Mouse (Mus musculus): ENCODE measurements at regions not wholly inside any gene's neighbourhood (a gene's known extent, or its start where the extent isn't known, plus 50 kb on each side); places are given as distances from the start of the nearest gene placed in this dataset.

GRCm38 (mm10) chr19:59585835-59586234, 127.7 kb downstream of the Emx2 start:
- no peak overlapping the region for H3K9ac ChIP-seq (ENCODE audit: low read depth, low read length)
- no peak for ATAC-seq (ENCODE audit: low read depth)
- H3K4me2 ChIP-seq (ENCODE audit: low read depth, low read length): no peak overlapping the region
- no peaks in the 10 kb centered on the region for H3K4me1 ChIP-seq (ENCODE audit: control insufficient read depth, low read depth, low read length)
- 30% methylated on average over 4 of the region's 4 CpGs for WGBS (ENCODE audit: insufficient replicate concordance)
- H3K36me3 ChIP-seq (ENCODE audit: control insufficient read depth, insufficient read depth): no peaks in the 10 kb centered on the region
- H3K9me3 ChIP-seq (replicated peaks; ENCODE audit: control insufficient read depth, low read length): no peaks in the 10 kb centered on the region
- no peaks in the 10 kb centered on the region for H3K27me3 ChIP-seq (ENCODE audit: control insufficient read depth, insufficient read depth, low read depth, low read length)
- H3K27ac ChIP-seq (ENCODE audit: low read length): no peak overlapping the region
- H3K4me3 ChIP-seq (ENCODE audit: low read depth, low read length): no peak overlapping the region

- WGBS (ENCODE audit: insufficient replicate concordance): 65% methylated on average over 12 of the region's 12 CpGs
- H3K4me1 ChIP-seq (ENCODE audit: control insufficient read depth, low read depth, low read length): no peaks in the 10 kb centered on the region
- no peak overlapping the region for H3K4me3 ChIP-seq (ENCODE audit: low read depth, low read length)
- H3K4me2 ChIP-seq (ENCODE audit: low read depth, low read length): no peak overlapping the region
- H3K27me3 ChIP-seq (ENCODE audit: control insufficient read depth, insufficient read depth, low read depth, low read length): no peaks in the 10 kb centered on the region
- no peaks in the 10 kb centered on the region for H3K36me3 ChIP-seq (ENCODE audit: control insufficient read depth, insufficient read depth)
- H3K27ac ChIP-seq (ENCODE audit: low read length): no peak overlapping the region
- ATAC-seq (ENCODE audit: low read depth): no peak
- H3K9ac ChIP-seq (ENCODE audit: low read depth, low read length): no peak overlapping the region
- no peaks in the 10 kb centered on the region for H3K9me3 ChIP-seq (replicated peaks; ENCODE audit: control insufficient read depth, low read length)
Measured at GRCm38 (mm10) chr19:59587303-59587702, 129.1 kb downstream of the Emx2 start.

GRCm38 (mm10) chr19:59588068-59588522, 129.9 kb downstream of the Emx2 start:
- H3K4me2 ChIP-seq (ENCODE audit: low read depth, low read length): no peak overlapping the region
- H3K27me3 ChIP-seq (ENCODE audit: control insufficient read depth, insufficient read depth, low read depth, low read length): no peaks in the 10 kb centered on the region
- no peaks in the 10 kb centered on the region for H3K9me3 ChIP-seq (replicated peaks; ENCODE audit: control insufficient read depth, low read length)
- 14% methylated on average over 17 of the region's 17 CpGs for WGBS (ENCODE audit: insufficient replicate concordance)
- ATAC-seq (ENCODE audit: low read depth): no peak
- H3K9ac ChIP-seq (ENCODE audit: low read depth, low read length): no peak overlapping the region
- 0 out of 2 replicates have a peak overlapping the region, but pooled peaks have one; percentile 7 for H3K4me3 ChIP-seq (ENCODE audit: low read depth, low read length)
- H3K36me3 ChIP-seq (ENCODE audit: control insufficient read depth, insufficient read depth): no peaks in the 10 kb centered on the region
- H3K27ac ChIP-seq (ENCODE audit: low read length): no peak overlapping the region
- no peaks in the 10 kb centered on the region for H3K4me1 ChIP-seq (ENCODE audit: control insufficient read depth, low read depth, low read length)

- Histone ChIP-seq H3K36me3 (ENCODE audit: control insufficient read depth, insufficient read depth) (no peaks in the 10 kb centered on the region), H3K4me1 (ENCODE audit: control insufficient read depth, low read depth, low read length) (no peaks in the 10 kb centered on the region), H3K9ac (ENCODE audit: low read depth, low read length) (no peak overlapping the region), H3K9me3 (replicated peaks; ENCODE audit: control insufficient read depth, low read length) (no peaks in the 10 kb centered on the region), H3K27ac (ENCODE audit: low read length) (no peak overlapping the region), H3K27me3 (ENCODE audit: control insufficient read depth, insufficient read depth, low read depth, low read length) (no peaks in the 10 kb centered on the region), H3K4me2 (ENCODE audit: low read depth, low read length) (no peak overlapping the region), H3K4me3 (ENCODE audit: low read depth, low read length) (no peak overlapping the region)
- no peak for ATAC-seq (ENCODE audit: low read depth)
- 81% methylated on average over 3 of the region's 3 CpGs for WGBS (ENCODE audit: insufficient replicate concordance)
Measured at GRCm38 (mm10) chr19:59590021-59590420, 131.8 kb downstream of the Emx2 start.

GRCm38 (mm10) chr19:59592060-59592459, 133.9 kb downstream of the Emx2 start:
- H3K4me3 ChIP-seq (ENCODE audit: low read depth, low read length): no peak overlapping the region
- no peak overlapping the region for H3K9ac ChIP-seq (ENCODE audit: low read depth, low read length)
- H3K4me2 ChIP-seq (ENCODE audit: low read depth, low read length): no peak overlapping the region
- H3K27me3 ChIP-seq (ENCODE audit: control insufficient read depth, insufficient read depth, low read depth, low read length): no peaks in the 10 kb centered on the region
- 55% methylated on average over 3 of the region's 3 CpGs for WGBS (ENCODE audit: insufficient replicate concordance)
- H3K27ac ChIP-seq (ENCODE audit: low read length): no peak overlapping the region
- H3K9me3 ChIP-seq (replicated peaks; ENCODE audit: control insufficient read depth, low read length): no peaks in the 10 kb centered on the region
- H3K4me1 ChIP-seq (ENCODE audit: control insufficient read depth, low read depth, low read length): no peaks in the 10 kb centered on the region
- ATAC-seq (ENCODE audit: low read depth): no peak
- H3K36me3 ChIP-seq (ENCODE audit: control insufficient read depth, insufficient read depth): no peaks in the 10 kb centered on the region

GRCm38 (mm10) chr19:59624288-59624795, 166.2 kb downstream of the Emx2 start:
- no peak overlapping the region for H3K9ac ChIP-seq (ENCODE audit: low read depth, low read length)
- H3K9me3 ChIP-seq (replicated peaks; ENCODE audit: control insufficient read depth, low read length): no peaks in the 10 kb centered on the region
- no peaks in the 10 kb centered on the region for H3K36me3 ChIP-seq (ENCODE audit: control insufficient read depth, insufficient read depth)
- no peaks in the 10 kb centered on the region for H3K4me1 ChIP-seq (ENCODE audit: control insufficient read depth, low read depth, low read length)
- 55% methylated on average over 6 of the region's 6 CpGs for WGBS (ENCODE audit: insufficient replicate concordance)
- no peak for ATAC-seq (ENCODE audit: low read depth)
- H3K4me3 ChIP-seq (ENCODE audit: low read depth, low read length): no peak overlapping the region
- no peak overlapping the region for H3K4me2 ChIP-seq (ENCODE audit: low read depth, low read length)
- H3K27me3 ChIP-seq (ENCODE audit: control insufficient read depth, insufficient read depth, low read depth, low read length): no peaks in the 10 kb centered on the region
- no peak overlapping the region for H3K27ac ChIP-seq (ENCODE audit: low read length)

GRCm38 (mm10) chr19:59627681-59628080, 169.5 kb downstream of the Emx2 start:
- Histone ChIP-seq H3K4me1 (ENCODE audit: control insufficient read depth, low read depth, low read length) (no peaks in the 10 kb centered on the region), H3K36me3 (ENCODE audit: control insufficient read depth, insufficient read depth) (no peaks in the 10 kb centered on the region), H3K27me3 (ENCODE audit: control insufficient read depth, insufficient read depth, low read depth, low read length) (no peaks in the 10 kb centered on the region), H3K4me3 (ENCODE audit: low read depth, low read length) (no peak overlapping the region), H3K4me2 (ENCODE audit: low read depth, low read length) (no peak overlapping the region), H3K9ac (ENCODE audit: low read depth, low read length) (no peak overlapping the region), H3K27ac (ENCODE audit: low read length) (no peak overlapping the region), H3K9me3 (replicated peaks; ENCODE audit: control insufficient read depth, low read length) (no peaks in the 10 kb centered on the region)
- 40% methylated on average over 3 of the region's 3 CpGs for WGBS (ENCODE audit: insufficient replicate concordance)
- no peak for ATAC-seq (ENCODE audit: low read depth)

- Histone ChIP-seq H3K9ac (ENCODE audit: low read depth, low read length) (no peak overlapping the region), H3K36me3 (ENCODE audit: control insufficient read depth, insufficient read depth) (no peaks in the 10 kb centered on the region), H3K4me1 (ENCODE audit: control insufficient read depth, low read depth, low read length) (no peaks in the 10 kb centered on the region), H3K27me3 (ENCODE audit: control insufficient read depth, insufficient read depth, low read depth, low read length) (no peaks in the 10 kb centered on the region), H3K27ac (ENCODE audit: low read length) (no peak overlapping the region), H3K9me3 (replicated peaks; ENCODE audit: control insufficient read depth, low read length) (no peaks in the 10 kb centered on the region), H3K4me3 (ENCODE audit: low read depth, low read length) (no peak overlapping the region), H3K4me2 (ENCODE audit: low read depth, low read length) (no peak overlapping the region)
- ATAC-seq (ENCODE audit: low read depth): no peak
- 61% methylated on average over 15 of the region's 15 CpGs for WGBS (ENCODE audit: insufficient replicate concordance)
Measured at GRCm38 (mm10) chr19:59628296-59629160, 170.4 kb downstream of the Emx2 start.

GRCm38 (mm10) chr19:59629161-59629445, 170.9 kb downstream of the Emx2 start:
- Histone ChIP-seq H3K4me1 (ENCODE audit: control insufficient read depth, low read depth, low read length) (no peaks in the 10 kb centered on the region), H3K4me2 (ENCODE audit: low read depth, low read length) (no peak overlapping the region), H3K27ac (ENCODE audit: low read length) (no peak overlapping the region), H3K36me3 (ENCODE audit: control insufficient read depth, insufficient read depth) (no peaks in the 10 kb centered on the region), H3K4me3 (ENCODE audit: low read depth, low read length) (no peak overlapping the region), H3K9me3 (replicated peaks; ENCODE audit: control insufficient read depth, low read length) (no peaks in the 10 kb centered on the region), H3K27me3 (ENCODE audit: control insufficient read depth, insufficient read depth, low read depth, low read length) (no peaks in the 10 kb centered on the region), H3K9ac (ENCODE audit: low read depth, low read length) (no peak overlapping the region)
- WGBS (ENCODE audit: insufficient replicate concordance): 93% methylated on average over 2 of the region's 2 CpGs
- no peak for ATAC-seq (ENCODE audit: low read depth)
